Mouse (Mus musculus) frontal cortex, postnatal 25 days (tissue): ENCODE measurements around the gene Tsnax.

ENCODE experiments used
- DNase-seq, 2 experiments: peaks; one replicate each; pipeline ENCODE4 v3.0.0; 2022; ENCODE audit warnings: low spot score in 2 of 2

Gene Tsnax

GRCm38 (mm10) chr8:125012695-125013627 lies at the start of gene Tsnax:
Gene Tsnax (plus strand): TSS chr8:125012997.
- peak; percentile 81 to 86 for DNase-seq

- DNase-seq = no peak
Observed at GRCm38 (mm10) chr8:124963246-124963645, 49.6 kb upstream of the Tsnax start.

- no peak for DNase-seq
Observed at GRCm38 (mm10) chr8:124964966-124965365, 47.8 kb upstream of the Tsnax start.

- no peak for DNase-seq
Observed at GRCm38 (mm10) chr8:124970312-124970933, 42.4 kb upstream of the Tsnax start.

- DNase-seq = no peak
Observed at GRCm38 (mm10) chr8:124973221-124973620, 39.6 kb upstream of the Tsnax start.

- no peak for DNase-seq
Observed at GRCm38 (mm10) chr8:124974254-124974653, 38.5 kb upstream of the Tsnax start.

- no peak for DNase-seq
Observed at GRCm38 (mm10) chr8:124976211-124976610, 36.6 kb upstream of the Tsnax start.

GRCm38 (mm10) chr8:124978026-124978425 lies 34.8 kb upstream of the Tsnax start:
- DNase-seq = no peak

GRCm38 (mm10) chr8:124980036-124980435 lies 32.8 kb upstream of the Tsnax start:
- no peak for DNase-seq

GRCm38 (mm10) chr8:124980828-124981227 lies 32.0 kb upstream of the Tsnax start:
- DNase-seq = no peak

- DNase-seq = no peak
Observed at GRCm38 (mm10) chr8:124990923-124991667, 21.7 kb upstream of the Tsnax start.

GRCm38 (mm10) chr8:124991668-124991926 lies 21.2 kb upstream of the Tsnax start:
- no peak for DNase-seq

GRCm38 (mm10) chr8:124995776-124996175 lies 17.0 kb upstream of the Tsnax start:
- no peak for DNase-seq

GRCm38 (mm10) chr8:125024085-125024484 lies 11.3 kb downstream of the Tsnax start:
- DNase-seq = no peak

- no peak for DNase-seq
Observed at GRCm38 (mm10) chr8:125027211-125027610, 14.4 kb downstream of the Tsnax start.

- DNase-seq = no peak
Observed at GRCm38 (mm10) chr8:125028841-125029240, 16.0 kb downstream of the Tsnax start.

- DNase-seq = no peak
Observed at GRCm38 (mm10) chr8:125031276-125031675, 18.5 kb downstream of the Tsnax start.

GRCm38 (mm10) chr8:125034669-125035068 lies 21.9 kb downstream of the Tsnax start:
- DNase-seq = peak; percentile 19 to 56

GRCm38 (mm10) chr8:125037081-125037480 lies 24.3 kb downstream of the Tsnax start:
- DNase-seq = no peak

GRCm38 (mm10) chr8:125038731-125039130 lies 25.9 kb downstream of the Tsnax start:
- DNase-seq = no peak

- no peak for DNase-seq
Observed at GRCm38 (mm10) chr8:125040587-125041375, 28.0 kb downstream of the Tsnax start.

- no peak for DNase-seq
Observed at GRCm38 (mm10) chr8:125041496-125041895, 28.7 kb downstream of the Tsnax start.
